Mouse (Mus musculus): Measurements from ENCODE around the gene Tkt. TPM values are rescaled to one million over a fixed set of nuclear protein-coding genes. Genes with fewer than 3 reads are reported as not detected.
A peak's percentile ranks its signal among the peaks of the same experiment; 100 is the strongest.
"Not testable (repeated sequence)": the region's sequence is repeated elsewhere in the genome, so short reads cannot be mapped to it uniquely, and the experiment has no call there.

The Tkt gene
- polyA plus RNA-seq, 1 experiment from 2014 or later = 85.7 TPM

DNA sequence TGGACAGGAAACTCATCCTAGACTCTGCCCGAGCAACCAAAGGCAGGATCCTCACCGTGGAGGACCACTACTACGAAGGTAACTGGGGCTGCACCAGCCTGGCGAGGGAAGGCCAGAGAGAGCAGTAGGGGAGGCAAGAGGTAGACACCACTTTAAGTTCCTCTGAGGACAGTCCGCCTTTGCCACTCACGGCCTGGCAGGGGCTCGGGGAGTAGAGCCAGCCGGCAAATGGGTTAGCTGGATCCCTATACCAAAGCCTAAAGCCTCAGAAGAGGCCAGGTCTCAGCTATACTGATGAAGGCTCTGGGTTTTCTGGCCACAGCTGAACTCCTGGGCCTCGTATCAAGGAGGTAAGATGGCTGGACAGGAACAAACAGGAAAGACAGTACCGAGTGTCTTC lies 24.1 kb downstream of the Tkt start:
- Histone ChIP-seq H3K27me3 (replicated peaks) (no peaks in the 10 kb centered on the region), H3K9me3 (replicated peaks) (no peaks in the 10 kb centered on the region), H3K27ac (ENCODE audit: poor library complexity, severe bottlenecking) (no peak overlapping the region), H3K4me3 (no peak overlapping the region), H3K4me2 (no peak overlapping the region), H3K9ac (no peak overlapping the region), H3K36me3 (peaks cover 85% of the 10 kb centered on the region), H3K4me1 (replicated peaks) (peaks cover 29% of the 10 kb centered on the region)
- WGBS = 80% methylated on average over 10 of the region's 10 CpGs
- ATAC-seq (ENCODE audit: insufficient number of reproducible peaks, low FRiP score) = no peak

DNA sequence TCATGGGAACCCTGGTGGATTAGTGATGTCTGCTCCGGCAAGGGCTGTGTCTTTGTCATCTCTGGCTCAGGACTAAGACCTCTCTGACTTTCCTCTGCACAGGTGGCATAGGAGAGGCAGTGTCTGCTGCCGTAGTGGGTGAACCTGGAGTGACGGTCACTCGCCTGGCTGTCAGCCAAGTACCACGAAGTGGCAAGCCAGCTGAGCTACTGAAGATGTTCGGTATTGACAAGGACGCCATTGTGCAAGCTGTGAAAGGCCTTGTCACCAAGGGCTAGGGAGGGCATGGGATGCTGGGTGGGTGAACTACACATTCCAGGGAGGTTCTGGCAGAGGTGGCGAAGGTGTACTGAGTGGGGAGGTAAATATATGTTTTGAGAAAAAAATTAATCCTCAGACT lies 25.1 kb downstream of the Tkt start:
- Histone ChIP-seq H3K9ac (no peak overlapping the region), H3K4me2 (no peak overlapping the region), H3K36me3 (peaks cover 75% of the 10 kb centered on the region), H3K27me3 (replicated peaks) (no peaks in the 10 kb centered on the region), H3K27ac (ENCODE audit: poor library complexity, severe bottlenecking) (no peak overlapping the region), H3K4me3 (no peak overlapping the region), H3K9me3 (replicated peaks) (no peaks in the 10 kb centered on the region), H3K4me1 (replicated peaks) (peaks cover 35% of the 10 kb centered on the region)
- 57% methylated on average over 8 of the region's 8 CpGs for WGBS
- ATAC-seq (ENCODE audit: insufficient number of reproducible peaks, low FRiP score) = no peak

DNA sequence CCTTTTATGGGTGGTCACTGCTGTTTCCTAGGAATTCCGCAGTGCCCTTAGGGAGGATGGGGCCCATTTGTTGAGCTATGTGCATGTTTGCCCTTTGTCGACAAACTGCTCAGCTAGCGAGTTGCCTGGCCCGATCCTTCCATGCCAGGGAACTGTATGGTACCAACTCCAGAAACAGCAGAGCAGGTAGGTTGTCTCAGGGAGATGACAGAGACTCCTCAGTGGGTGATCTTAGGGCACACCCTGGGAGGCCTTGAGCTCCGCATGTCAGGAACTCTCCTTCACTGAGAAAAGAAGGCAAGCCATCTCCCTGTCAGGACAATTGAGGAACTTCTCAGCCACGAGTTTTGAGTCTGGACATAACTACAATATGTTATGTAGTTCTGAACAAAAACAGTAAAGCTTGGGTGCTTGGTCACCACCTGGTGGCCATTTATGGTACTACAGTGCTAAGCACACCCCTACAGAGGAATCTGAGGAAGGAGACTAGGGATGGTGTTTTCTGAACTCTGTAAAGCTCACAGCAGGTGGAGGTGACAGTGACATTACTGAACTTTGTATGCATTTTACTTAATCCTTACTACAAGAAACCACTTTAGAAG lies 25.9 kb downstream of the Tkt start:
- peaks cover 39% of the 10 kb centered on the region for H3K4me1 ChIP-seq (replicated peaks)
- H3K9ac ChIP-seq = no peak overlapping the region
- H3K27ac ChIP-seq (ENCODE audit: poor library complexity, severe bottlenecking) = no peak overlapping the region
- no peaks in the 10 kb centered on the region for H3K9me3 ChIP-seq (replicated peaks)
- H3K4me3 ChIP-seq = no peak overlapping the region
- H3K27me3 ChIP-seq (replicated peaks) = no peaks in the 10 kb centered on the region
- no peak overlapping the region for H3K4me2 ChIP-seq
- 66% methylated on average over 6 of the region's 6 CpGs for WGBS
- no peak for ATAC-seq (ENCODE audit: insufficient number of reproducible peaks, low FRiP score)
- peaks cover 66% of the 10 kb centered on the region for H3K36me3 ChIP-seq

- Histone ChIP-seq H3K4me3 (no peak overlapping the region), H3K9ac (peak overlapping the region; percentile 45; the same call in 1 of the 2 replicates), H3K4me1 (replicated peaks) (peaks cover 34% of the 10 kb centered on the region), H3K27ac (ENCODE audit: poor library complexity, severe bottlenecking) (no peak overlapping the region), H3K9me3 (replicated peaks) (no peaks in the 10 kb centered on the region), H3K36me3 (peaks cover 49% of the 10 kb centered on the region), H3K4me2 (no peak overlapping the region), H3K27me3 (replicated peaks) (no peaks in the 10 kb centered on the region)
- no peak for ATAC-seq (ENCODE audit: insufficient number of reproducible peaks, low FRiP score)
- 62% methylated on average over 7 of the region's 7 CpGs for WGBS
Observed at GRCm38 (mm10) chr14:30575791-30576190, 27.6 kb downstream of the Tkt start.

DNA sequence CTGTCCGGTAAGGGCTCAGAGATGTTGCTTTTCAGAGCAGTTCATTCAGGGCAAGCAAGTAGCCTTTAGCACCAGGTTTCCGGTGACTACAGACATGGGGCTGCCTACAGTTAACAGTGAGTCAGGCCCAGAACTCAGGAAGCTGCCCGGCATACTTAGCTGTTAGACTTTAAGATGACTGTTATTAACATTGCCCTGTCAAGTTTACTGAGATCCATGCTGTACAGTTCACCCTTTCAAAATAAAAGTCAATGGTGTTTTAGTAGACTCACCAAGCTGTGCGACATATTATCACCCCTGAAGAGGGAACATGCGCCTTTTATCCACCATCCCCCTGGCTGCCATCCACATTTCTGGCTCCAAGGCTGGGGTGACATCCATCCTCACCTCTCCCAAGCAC lies 28.1 kb downstream of the Tkt start:
- no peak overlapping the region for H3K27ac ChIP-seq (ENCODE audit: poor library complexity, severe bottlenecking)

GRCm38 (mm10) chr14:30577303-30578062 lies 29.3 kb downstream of the Tkt start:
- Histone ChIP-seq H3K4me1 (replicated peaks) (peaks cover 32% of the 10 kb centered on the region), H3K36me3 (peaks cover 32% of the 10 kb centered on the region), H3K4me2 (peak overlapping the region; percentile 9; the same call in 1 of the 2 replicates)
- not testable (repeated sequence) for H3K4me3 ChIP-seq; H3K9ac ChIP-seq; H3K9me3 ChIP-seq (replicated peaks); H3K27ac ChIP-seq (ENCODE audit: poor library complexity, severe bottlenecking); H3K27me3 ChIP-seq (replicated peaks)
- WGBS = 11% methylated on average over 10 of the region's 12 CpGs
- 0 out of 2 replicates have a peak, but pooled peaks have one; percentile 48 for ATAC-seq (ENCODE audit: insufficient number of reproducible peaks, low FRiP score)

More for the DNA sequence above, 28.1 kb downstream of the Tkt start:
- no peak overlapping the region for H3K4me3 ChIP-seq
- ATAC-seq (ENCODE audit: insufficient number of reproducible peaks, low FRiP score) = no peak
- H3K4me1 ChIP-seq (replicated peaks) = peaks cover 32% of the 10 kb centered on the region
- no peaks in the 10 kb centered on the region for H3K27me3 ChIP-seq (replicated peaks)
- peaks cover 45% of the 10 kb centered on the region for H3K36me3 ChIP-seq
- peak overlapping the region; percentile 45; the same call in 1 of the 2 replicates for H3K9ac ChIP-seq
- H3K9me3 ChIP-seq (replicated peaks) = no peaks in the 10 kb centered on the region
- no peak overlapping the region for H3K4me2 ChIP-seq
- WGBS = 43% methylated on average over 5 of the region's 5 CpGs

- Histone ChIP-seq H3K27ac (ENCODE audit: poor library complexity, severe bottlenecking) (no peak overlapping the region), H3K4me1 (replicated peaks) (peaks cover 29% of the 10 kb centered on the region), H3K9ac (no peak overlapping the region), H3K27me3 (replicated peaks) (no peaks in the 10 kb centered on the region), H3K9me3 (replicated peaks) (no peaks in the 10 kb centered on the region), H3K4me2 (no peak overlapping the region), H3K36me3 (peaks cover 16% of the 10 kb centered on the region), H3K4me3 (no peak overlapping the region)
- WGBS = 47% methylated on average over 5 of the region's 5 CpGs
- ATAC-seq (ENCODE audit: insufficient number of reproducible peaks, low FRiP score) = peak; percentile 43; the same call in 1 of the 2 replicates
Observed at GRCm38 (mm10) chr14:30579180-30579579, 31.0 kb downstream of the Tkt start.

- Histone ChIP-seq H3K4me2 (no peak overlapping the region), H3K9me3 (replicated peaks) (no peaks in the 10 kb centered on the region), H3K9ac (no peak overlapping the region), H3K4me3 (no peak overlapping the region), H3K27me3 (replicated peaks) (no peaks in the 10 kb centered on the region), H3K4me1 (replicated peaks) (peaks cover 36% of the 10 kb centered on the region), H3K27ac (ENCODE audit: poor library complexity, severe bottlenecking) (no peak overlapping the region), H3K36me3 (peaks cover 12% of the 10 kb centered on the region)
- ATAC-seq (ENCODE audit: insufficient number of reproducible peaks, low FRiP score) = no peak
- WGBS = 47% methylated on average over 5 of the region's 5 CpGs
Observed at GRCm38 (mm10) chr14:30579882-30580281, 31.7 kb downstream of the Tkt start.

GRCm38 (mm10) chr14:30581238-30581637 lies 33.1 kb downstream of the Tkt start:
- peaks cover under 1% of the 10 kb centered on the region for H3K36me3 ChIP-seq
- 83% methylated on average over 1 of the region's 1 CpGs for WGBS
- no peak overlapping the region for H3K9ac ChIP-seq
- H3K27me3 ChIP-seq (replicated peaks) = no peaks in the 10 kb centered on the region
- peaks cover 42% of the 10 kb centered on the region for H3K4me1 ChIP-seq (replicated peaks)
- ATAC-seq (ENCODE audit: insufficient number of reproducible peaks, low FRiP score) = no peak
- no peak overlapping the region for H3K27ac ChIP-seq (ENCODE audit: poor library complexity, severe bottlenecking)
- no peak overlapping the region for H3K4me2 ChIP-seq
- H3K9me3 ChIP-seq (replicated peaks) = no peaks in the 10 kb centered on the region
- no peak overlapping the region for H3K4me3 ChIP-seq

GRCm38 (mm10) chr14:30584077-30584476 lies 35.9 kb downstream of the Tkt start:
- Histone ChIP-seq H3K27ac (ENCODE audit: poor library complexity, severe bottlenecking) (peak overlapping the region; percentile 73; the same call in 1 of the 2 replicates), H3K27me3 (replicated peaks) (no peaks in the 10 kb centered on the region)

DNA sequence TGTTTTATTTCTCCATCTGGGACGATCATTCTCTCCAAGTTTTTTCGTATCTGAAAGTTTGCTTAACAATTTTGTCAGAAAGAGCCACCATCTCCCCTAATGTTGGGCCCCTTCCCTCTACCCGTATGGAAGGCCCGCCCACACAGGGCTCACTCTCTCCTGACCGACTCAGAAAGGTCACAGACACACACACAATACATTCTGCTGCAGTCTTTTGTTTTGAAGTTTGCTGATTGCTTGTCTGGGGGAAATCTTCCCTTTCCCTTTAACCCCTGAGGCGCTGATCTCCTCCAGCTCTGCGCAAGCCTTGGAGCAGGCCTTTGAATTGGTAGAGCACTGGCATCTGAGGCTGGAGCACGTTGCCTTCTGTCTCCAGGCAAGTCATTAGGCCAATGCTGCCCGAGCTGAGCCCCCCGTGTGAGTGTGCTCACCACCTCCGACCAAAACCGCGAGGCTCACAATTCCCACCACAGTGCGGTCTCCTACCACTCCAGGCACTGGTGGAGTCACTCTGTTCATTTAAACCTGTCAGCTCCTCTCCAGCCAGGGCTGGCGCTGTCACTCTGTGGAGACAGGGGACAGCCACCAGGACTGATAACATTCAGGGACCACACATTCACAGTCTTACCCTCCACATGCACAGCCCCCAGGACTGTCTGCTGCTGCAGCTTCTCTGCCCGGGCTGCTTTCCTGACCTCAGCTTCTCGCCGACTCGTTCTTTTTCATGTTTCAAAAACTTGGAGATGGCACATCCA lies 36.5 kb downstream of the Tkt start:
- H3K9ac ChIP-seq = peak overlapping the region; percentile 40; the same call in 1 of the 2 replicates
- H3K27ac ChIP-seq (ENCODE audit: poor library complexity, severe bottlenecking) = peak overlapping the region; percentile 73
- no peaks in the 10 kb centered on the region for H3K36me3 ChIP-seq
- H3K9me3 ChIP-seq (replicated peaks) = no peaks in the 10 kb centered on the region
- 20% methylated on average over 19 of the region's 19 CpGs for WGBS
- peaks cover 39% of the 10 kb centered on the region for H3K4me1 ChIP-seq (replicated peaks)
- H3K4me3 ChIP-seq = no peak overlapping the region
- ATAC-seq (ENCODE audit: insufficient number of reproducible peaks, low FRiP score) = peak; percentile 69
- H3K27me3 ChIP-seq (replicated peaks) = no peaks in the 10 kb centered on the region
- H3K4me2 ChIP-seq = peak overlapping the region; percentile 50

More at GRCm38 (mm10) chr14:30584077-30584476, 35.9 kb downstream of the Tkt start:
- Histone ChIP-seq H3K4me1 (replicated peaks) (peaks cover 41% of the 10 kb centered on the region), H3K9me3 (replicated peaks) (no peaks in the 10 kb centered on the region), H3K4me2 (no peak overlapping the region), H3K36me3 (no peaks in the 10 kb centered on the region), H3K9ac (peak overlapping the region; percentile 40; the same call in 1 of the 2 replicates), H3K4me3 (no peak overlapping the region)
- no peak for ATAC-seq (ENCODE audit: insufficient number of reproducible peaks, low FRiP score)
- 46% methylated on average over 2 of the region's 2 CpGs for WGBS
